Mouse (Mus musculus) MEL (cell line): ENCODE measurements around the gene Ikzf1.

Experiments used
- BHLHE40 ChIP-seq: IDR thresholded peaks from 2 replicates; pipeline ENCODE4 v1.6.1; 2012; ENCODE audit warnings: low read depth, mild to moderate bottlenecking, inconsistent platforms, low read length, improper control_type of control experiment, borderline replicate concordance
- CHD1 ChIP-seq: IDR thresholded peaks from 2 replicates; pipeline ENCODE4 v1.6.1; 2012; ENCODE audit warnings: low read depth, mild to moderate bottlenecking, inconsistent platforms, low read length, improper control_type of control experiment
- CTCF ChIP-seq, 3 experiments: IDR thresholded peaks in 2 of 3; conservative IDR thresholded peaks in 1 of 3; 2 replicates each; pipeline ENCODE4 v1.5.1; 2011 to 2012; ENCODE audit warnings: low read length in 3 of 3, low read depth in 2 of 3, mild to moderate bottlenecking in 2 of 3, improper control_type of control experiment in 1 of 3, inconsistent platforms in 1 of 3, mixed read lengths in 1 of 3, moderate library complexity in 1 of 3; ENCODE audit not compliant: control insufficient read depth in 1 of 3, insufficient read depth in 1 of 3, poor library complexity in 1 of 3, severe bottlenecking in 1 of 3
- ETS1 ChIP-seq: IDR thresholded peaks from 2 replicates; pipeline ENCODE4 v1.6.1; 2012; ENCODE audit warnings: low read depth, mild to moderate bottlenecking, inconsistent platforms, low read length, improper control_type of control experiment, moderate library complexity
- JUND ChIP-seq: IDR thresholded peaks from 2 replicates; pipeline ENCODE4 v1.6.1; 2011; ENCODE audit warnings: low read depth, mild to moderate bottlenecking, improper control_type of control experiment, low read length
- POLR2A ChIP-seq, 2 experiments: IDR thresholded peaks; 2 replicates each; pipeline ENCODE4 v1.6.1; 2011 to 2012; ENCODE audit warnings: low read length in 2 of 2, mild to moderate bottlenecking in 2 of 2, control low read depth in 1 of 2, improper control_type of control experiment in 1 of 2, low read depth in 1 of 2, moderate library complexity in 1 of 2; ENCODE audit not compliant: control insufficient read depth in 1 of 2, insufficient read depth in 1 of 2, poor library complexity in 1 of 2
- TAL1 ChIP-seq: IDR thresholded peaks from 2 replicates; pipeline ENCODE4 v1.6.1; 2012; ENCODE audit warnings: mild to moderate bottlenecking, inconsistent platforms, low read length, moderate library complexity, mixed read lengths
- ZKSCAN1 ChIP-seq: IDR thresholded peaks from 2 replicates; pipeline ENCODE4 v1.6.1; 2012; ENCODE audit warnings: low read depth, mild to moderate bottlenecking, inconsistent platforms, low read length, improper control_type of control experiment, moderate library complexity
- ZNF384 ChIP-seq: IDR thresholded peaks from 2 replicates; pipeline ENCODE4 v1.6.1; 2012; ENCODE audit warnings: low read depth, mild to moderate bottlenecking, inconsistent platforms, low read length, improper control_type of control experiment

DNA sequence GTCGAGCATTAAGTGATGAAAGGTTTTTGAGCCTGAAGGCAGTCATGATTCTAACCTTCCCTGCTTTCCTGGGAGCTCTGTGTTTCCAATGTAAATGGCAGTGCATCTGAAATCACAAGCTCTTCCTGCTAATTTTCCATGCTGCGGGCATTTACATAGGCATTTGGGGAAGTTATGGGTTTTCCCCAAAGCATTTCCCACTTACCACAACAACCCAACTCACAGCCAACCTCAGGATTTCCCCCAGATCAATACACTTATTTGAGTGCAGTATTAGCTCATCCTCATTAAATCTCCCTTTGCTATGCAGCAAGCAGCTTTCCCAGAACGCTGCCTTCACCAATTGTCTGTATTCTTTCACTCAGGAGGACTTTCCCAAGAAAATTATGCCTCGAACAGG is 11.8 kb upstream of the Ikzf1 start:
- no peak for TF ChIP-seq BHLHE40
- TF ChIP-seq ZKSCAN1 = no peak
- no peak for TF ChIP-seq CHD1
- TF ChIP-seq TAL1 = no peak
- TF ChIP-seq ETS1 = no peak
- TF ChIP-seq ZNF384 = no peak
- TF ChIP-seq CTCF (IDR thresholded peaks at IDR 0.05 in 2 of 3, conservative IDR thresholded peaks at IDR 0.05 in 1 of 3; ENCODE audit: control insufficient read depth in 1 of 3, insufficient read depth in 1 of 3, low read depth in 2 of 3, low read length in 3 of 3, poor library complexity in 1 of 3, severe bottlenecking in 1 of 3) = no peak
- TF ChIP-seq POLR2A (IDR thresholded peaks at IDR 0.05; ENCODE audit: control insufficient read depth in 1 of 2, insufficient read depth in 1 of 2, low read depth in 1 of 2, low read length in 2 of 2, poor library complexity in 1 of 2) = no peak
- TF ChIP-seq JUND = no peak
